Mouse (Mus musculus) heart, postnatal 4 days (tissue): Measurements from ENCODE around the gene Camsap1. TPM values are rescaled to one million over a fixed set of nuclear protein-coding genes. Genes with fewer than 3 reads are reported as not detected.

Source experiments
- DNase-seq: peaks from one replicate; pipeline ENCODE4 v3.0.0; 2021
- total RNA-seq, 2 experiments: library from RNA; stranded (reverse); gene quantifications; 2 replicates each; pipeline ENCODE4 v1.2.3; 2021

Camsap1 gene
- total RNA-seq, 2 experiments from 2014 or later = 30.1 to 33.3 TPM

GRCm38 (mm10) chr2:25978997-25979396, 4.1 kb downstream of the Camsap1 start:
- DNase-seq = no peak

GRCm38 (mm10) chr2:25977587-25978239, 5.4 kb downstream of the Camsap1 start:
- DNase-seq = peak; percentile 16

DNA sequence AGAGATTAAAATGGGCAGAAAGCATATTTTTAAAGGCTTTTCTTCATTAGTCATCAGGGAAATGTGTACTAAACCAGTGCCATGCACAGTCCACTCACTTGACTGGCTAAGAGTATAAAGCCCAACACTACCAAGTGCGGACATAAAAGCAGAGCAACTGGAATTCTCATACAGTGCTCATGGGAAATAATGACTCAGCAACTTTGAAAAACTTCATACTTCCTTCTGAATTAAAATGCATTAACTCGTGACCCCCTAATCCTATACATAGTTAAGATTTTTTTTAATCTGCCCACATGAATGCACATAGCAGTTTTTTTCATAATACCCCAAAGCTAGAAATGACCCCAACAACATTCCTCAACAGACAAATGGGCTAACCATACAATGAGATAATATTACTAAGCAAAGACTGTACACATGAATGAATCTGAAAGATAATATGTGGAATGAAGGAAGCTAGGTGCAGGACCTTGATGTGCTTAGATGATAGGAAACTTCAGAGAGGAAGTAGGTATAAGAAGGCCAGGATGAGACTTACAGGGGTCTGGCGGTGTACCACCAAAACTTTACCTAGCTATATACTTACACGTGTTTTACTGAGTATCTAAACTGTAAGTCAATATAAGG, 7.8 kb downstream of the Camsap1 start:
- DNase-seq = no peak

- peak; percentile 68 for DNase-seq
Measured at GRCm38 (mm10) chr2:25970426-25970825, 12.7 kb downstream of the Camsap1 start.

- DNase-seq = no peak
Measured at GRCm38 (mm10) chr2:25969319-25969718, 13.8 kb downstream of the Camsap1 start.

DNA sequence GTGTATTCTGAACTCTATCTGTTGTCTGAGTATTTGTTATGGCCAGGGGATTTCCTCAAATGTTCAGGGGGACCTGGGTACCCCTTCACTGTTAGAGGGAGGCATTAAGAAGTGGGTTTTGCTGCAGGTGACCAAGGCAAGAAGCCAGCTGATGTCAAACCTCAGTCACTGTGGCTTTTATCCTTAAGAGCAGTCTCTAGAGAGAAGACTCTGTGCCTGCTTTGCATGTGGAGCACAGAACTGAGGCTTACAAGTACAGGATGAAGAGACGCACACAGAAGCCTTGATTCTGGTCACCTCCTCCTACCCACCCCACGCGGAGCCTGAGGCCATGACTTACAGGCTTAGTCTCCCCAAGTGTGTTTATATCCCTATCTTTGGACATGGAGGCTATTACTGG, 33.8 kb downstream of the Camsap1 start:
- no peak for DNase-seq

GRCm38 (mm10) chr2:25947950-25948349, 35.1 kb downstream of the Camsap1 start:
- peak; percentile 43 for DNase-seq

DNA sequence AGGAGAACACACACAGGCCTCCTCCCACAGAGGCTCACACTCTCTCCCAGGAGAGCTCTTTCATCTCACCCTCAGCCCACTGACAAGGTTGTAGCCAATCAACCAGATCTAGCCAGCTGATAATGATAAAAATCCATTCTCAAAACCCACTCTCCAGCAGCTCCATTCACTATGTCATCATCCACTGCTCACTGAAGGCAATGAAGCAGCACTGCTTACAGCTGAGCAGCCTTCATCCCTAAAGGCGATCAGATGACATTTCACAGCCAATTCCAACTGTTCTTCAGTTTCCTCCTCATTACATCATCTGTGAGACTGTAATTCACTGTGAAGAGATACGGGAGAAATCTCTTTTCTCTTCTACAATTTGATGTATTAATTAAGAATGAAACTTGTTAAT, 39.3 kb downstream of the Camsap1 start:
- no peak for DNase-seq

GRCm38 (mm10) chr2:25940503-25940902, 42.6 kb downstream of the Camsap1 start:
- DNase-seq = no peak

GRCm38 (mm10) chr2:25931249-25931859, 51.7 kb downstream of the Camsap1 start:
- DNase-seq = peak; percentile 37

DNA sequence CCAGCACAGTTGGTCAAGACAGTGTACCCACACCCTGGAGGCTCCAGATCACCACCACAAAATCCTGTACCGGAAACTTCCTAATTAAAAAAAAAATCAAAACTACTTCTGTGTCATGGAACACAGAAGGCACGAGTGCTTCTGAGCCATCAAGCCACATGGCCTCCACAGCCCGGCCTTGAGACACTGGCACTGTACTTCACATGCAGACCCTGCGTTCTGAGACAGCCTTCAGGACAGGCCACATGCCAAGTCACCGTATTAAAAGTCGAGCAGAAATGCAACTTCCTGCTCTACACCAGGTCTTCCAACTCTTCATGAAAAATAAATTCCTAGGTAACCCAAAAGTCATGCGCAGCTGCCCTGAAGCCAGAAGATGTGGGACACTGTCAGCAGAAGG, 55.3 kb downstream of the Camsap1 start:
- DNase-seq = no peak

DNA sequence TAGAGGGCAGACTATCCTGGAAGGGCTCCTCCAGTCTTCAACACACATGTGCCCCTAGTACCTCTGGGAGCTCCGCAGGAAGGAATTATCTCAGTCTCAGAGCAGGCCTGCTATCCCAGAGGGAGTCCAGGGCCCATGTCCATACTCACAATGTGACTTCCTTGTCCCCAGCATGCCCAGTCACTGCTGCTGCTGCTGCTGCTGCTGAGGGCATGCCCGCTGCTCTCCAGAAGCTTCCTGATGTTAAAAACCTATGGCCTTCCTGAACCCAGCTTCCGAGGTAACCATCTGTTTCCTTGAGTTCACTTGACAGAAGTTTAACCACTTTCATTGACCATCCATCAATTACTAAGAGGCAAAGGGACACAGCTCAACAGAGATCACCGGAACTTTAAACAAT, 58.1 kb downstream of the Camsap1 start:
- no peak for DNase-seq

DNA sequence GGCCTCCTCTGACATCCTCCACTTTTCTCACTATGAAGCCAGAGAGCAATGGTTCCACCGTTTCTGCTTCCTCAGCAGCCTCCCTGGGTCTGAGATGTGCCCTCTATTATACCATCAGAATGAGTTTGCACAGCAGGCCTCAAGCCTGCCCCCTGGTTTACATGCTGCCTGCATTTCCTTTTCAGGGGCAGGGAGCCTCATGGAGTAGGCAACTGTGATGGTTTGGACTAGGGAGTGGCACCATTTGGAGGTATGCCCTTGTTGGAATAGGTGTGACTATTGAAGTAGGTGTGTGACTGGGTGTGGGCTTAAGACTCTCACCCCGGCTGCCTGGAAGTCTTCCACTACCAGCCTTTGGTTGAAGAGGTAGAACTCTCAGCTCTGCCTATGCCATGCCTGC, 59.3 kb downstream of the Camsap1 start:
- DNase-seq = no peak

- peak; percentile 17 for DNase-seq
Measured at GRCm38 (mm10) chr2:25919972-25920371, 63.1 kb downstream of the Camsap1 start.

- DNase-seq = no peak
Measured at GRCm38 (mm10) chr2:25918408-25918807, 64.7 kb downstream of the Camsap1 start.

DNA sequence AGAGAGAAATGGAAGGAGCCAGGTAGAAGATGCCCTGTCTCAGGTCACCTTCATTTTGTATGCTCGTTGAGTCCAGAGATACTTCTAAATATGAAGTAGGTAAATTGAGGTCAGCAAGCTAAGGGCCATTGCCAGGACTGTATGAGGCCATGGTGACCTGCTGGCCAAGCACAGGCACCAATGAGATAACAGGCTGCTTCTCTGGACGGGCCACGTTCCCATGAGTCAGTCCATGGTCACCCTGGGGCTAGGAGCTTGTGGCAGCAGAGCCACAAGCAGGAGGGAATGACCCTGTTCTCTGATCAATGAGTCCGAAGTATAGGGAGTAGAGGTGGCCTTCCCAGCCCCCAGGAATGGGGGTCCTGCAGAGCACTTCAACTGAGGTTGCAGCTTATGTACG, 68.3 kb downstream of the Camsap1 start:
- no peak for DNase-seq

DNA sequence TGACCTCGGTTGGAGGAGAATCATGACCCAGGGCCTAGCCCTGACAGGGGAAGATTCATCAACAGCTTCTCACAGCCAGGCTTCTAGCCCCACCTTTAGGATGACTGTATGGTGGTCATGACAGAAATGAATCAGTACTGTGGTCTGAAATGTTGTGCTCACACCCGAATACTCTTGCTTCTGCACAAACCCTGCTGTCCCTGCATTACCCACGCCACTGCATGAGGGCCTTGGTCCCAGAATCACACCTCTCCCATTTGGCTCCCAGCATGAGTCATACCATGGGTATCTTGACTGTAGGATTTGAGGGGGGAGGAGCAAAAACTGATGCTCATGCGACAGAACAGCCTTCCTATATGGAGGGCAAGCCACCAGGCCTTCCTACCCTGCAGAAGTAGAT, 68.9 kb downstream of the Camsap1 start:
- no peak for DNase-seq

DNA sequence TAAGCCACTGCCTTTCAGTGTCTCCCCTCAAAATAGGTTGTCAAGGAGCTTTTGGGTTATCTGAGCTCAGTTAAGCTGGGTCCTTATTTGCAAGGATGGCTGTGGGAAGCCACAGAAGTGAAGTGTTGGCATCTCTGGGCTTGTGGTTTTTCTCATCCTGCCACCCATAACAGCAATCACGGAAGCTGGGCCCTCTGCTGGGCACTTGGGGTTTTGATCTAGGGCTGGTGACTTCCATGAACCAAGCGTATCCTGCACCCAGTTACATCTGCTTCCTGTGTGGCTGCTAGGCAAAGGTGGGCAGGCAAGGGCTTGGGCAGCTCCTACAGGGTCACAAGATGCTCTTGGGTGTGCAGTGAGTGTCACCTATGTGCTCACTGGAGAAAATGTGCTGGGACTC, 69.8 kb downstream of the Camsap1 start:
- DNase-seq = peak; percentile 12

GRCm38 (mm10) chr2:25909872-25910271, 73.2 kb downstream of the Camsap1 start:
- no peak for DNase-seq

GRCm38 (mm10) chr2:25898970-25899369, 84.1 kb downstream of the Camsap1 start:
- DNase-seq = no peak

GRCm38 (mm10) chr2:25892440-25892839, 90.6 kb downstream of the Camsap1 start:
- DNase-seq = no peak

GRCm38 (mm10) chr2:25888144-25888543, 94.9 kb downstream of the Camsap1 start:
- DNase-seq = peak; percentile 20

DNA sequence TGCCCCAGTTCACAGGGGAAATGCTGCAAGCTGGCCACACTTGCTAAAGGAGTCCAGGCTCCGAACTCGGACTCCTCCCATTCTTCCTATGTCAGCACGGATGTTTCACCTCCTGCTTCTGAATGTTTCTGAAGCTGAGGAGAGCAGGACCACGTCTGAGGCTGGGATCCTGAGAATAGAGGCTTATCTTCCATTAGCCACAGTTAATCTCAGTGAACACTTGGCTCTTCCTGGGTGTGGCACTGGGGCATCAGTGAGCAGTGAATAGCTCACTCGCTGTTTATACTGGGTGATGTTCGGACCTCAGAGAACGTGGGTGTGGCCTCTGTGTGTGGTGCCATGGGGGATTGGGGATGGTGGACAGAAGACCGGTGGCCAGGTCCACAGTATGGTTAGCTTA, 95.9 kb downstream of the Camsap1 start:
- no peak for DNase-seq

DNA sequence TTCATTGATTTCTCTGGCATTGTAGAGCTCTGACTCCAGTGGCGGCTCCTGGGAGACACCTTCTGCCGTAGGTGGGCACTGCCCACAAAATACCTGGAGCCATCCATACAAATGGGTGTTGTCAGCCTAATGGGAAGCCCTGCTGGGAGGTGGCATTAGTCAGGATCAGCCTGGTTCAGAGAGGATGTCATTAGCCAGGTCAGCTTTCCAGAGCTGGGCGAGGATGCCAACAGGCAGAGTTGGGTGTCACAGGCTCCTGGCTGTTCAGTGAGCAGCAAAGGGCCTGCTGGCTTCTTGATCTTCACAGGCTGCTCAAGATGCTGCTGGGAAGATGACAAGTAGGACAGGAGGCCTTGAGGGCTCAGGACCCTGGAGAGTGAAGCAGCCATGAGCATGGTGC, 98.3 kb downstream of the Camsap1 start:
- no peak for DNase-seq
